Mouse (Mus musculus) liver, embryonic 12.5 days (tissue): ENCODE results near the gene Tnfrsf1b. TPM values are rescaled to one million over a fixed set of nuclear protein-coding genes. Genes with fewer than 3 reads are reported as not detected.
"Not testable (repeated sequence)": the region's sequence is repeated elsewhere in the genome, so short reads cannot be mapped to it uniquely, and the experiment has no call there.

Source experiments
- ATAC-seq: fragments of 200-750 bp; cut with Nextera tagmentation; 2 replicates; pipeline ENCODE4 v1.8.0; 2017; ENCODE audit warnings: moderate number of reproducible peaks, mild to moderate bottlenecking, moderate library complexity
- H3K27ac ChIP-seq: fragments of 300-500 bp; sonication (generic); 2 replicates; pipeline ENCODE4 v1.5.1; 2016; ENCODE audit warnings: mild to moderate bottlenecking
- H3K27me3 ChIP-seq: fragments of 300-500 bp; sonication (generic); replicated peaks from 2 replicates; pipeline ENCODE4 v1.6.1; 2016; ENCODE audit warnings: mild to moderate bottlenecking, moderate library complexity
- H3K36me3 ChIP-seq: fragments of 300-500 bp; sonication (generic); 2 replicates; pipeline ENCODE4 v1.6.1; 2016; ENCODE audit warnings: mild to moderate bottlenecking, moderate library complexity
- H3K4me1 ChIP-seq: fragments of 300-500 bp; sonication (generic); 2 replicates; pipeline ENCODE4 v1.6.1; 2016
- H3K4me2 ChIP-seq: fragments of 300-500 bp; sonication (generic); 2 replicates; pipeline ENCODE4 v1.6.1; 2016; ENCODE audit warnings: mild to moderate bottlenecking, moderate library complexity
- H3K4me3 ChIP-seq: fragments of 300-500 bp; sonication (generic); 2 replicates; pipeline ENCODE4 v1.5.1; 2016; ENCODE audit warnings: mild to moderate bottlenecking, moderate library complexity
- H3K9ac ChIP-seq: fragments of 300-500 bp; sonication (generic); 2 replicates; pipeline ENCODE4 v1.6.1; 2016; ENCODE audit warnings: mild to moderate bottlenecking, moderate library complexity
- H3K9me3 ChIP-seq: fragments of 300-500 bp; sonication (generic); replicated peaks from 2 replicates; pipeline ENCODE4 v1.6.1; 2016; ENCODE audit warnings: mild to moderate bottlenecking, moderate library complexity
- WGBS: fragments of 180-500 bp; shearing (Covaris S2); methylation state at CpG from one replicate; pipeline ENCODE4 v1.1.7; 2016; ENCODE audit not compliant: insufficient replicate concordance; 5-methylcytosine and 5-hydroxymethylcytosine counted together
- polyA plus RNA-seq: library from polyadenylated mRNA; unstranded; fragments of >200 nt; fragmentation: Nextera tagmentation; extraction: Ambion mirVana; gene quantifications from 2 replicates; pipeline ENCODE4 v1.2.1, GENCODE M21; 2016

The Tnfrsf1b gene
- polyA plus RNA-seq, 1 experiment from 2014 or later, result 4.9 TPM

- Histone ChIP-seq H3K4me2 (peak overlapping the region; percentile 93), H3K9ac (no peak overlapping the region), H3K27me3 (no peaks in the 10 kb centered on the region), H3K4me1 (peaks cover 76% of the 10 kb centered on the region), H3K27ac (no peak overlapping the region), H3K9me3 (no peaks in the 10 kb centered on the region), H3K36me3 (peaks cover 11% of the 10 kb centered on the region), H3K4me3 (peak overlapping the region; percentile 88)
- ATAC-seq, result no peak
- 20% methylated on average over 5 of the region's 5 CpGs for WGBS
Measured at GRCm38 (mm10) chr4:145195172-145195571, 51.5 kb downstream of the Tnfrsf1b start.

- Histone ChIP-seq H3K4me1 (peaks cover 71% of the 10 kb centered on the region), H3K27me3 (no peaks in the 10 kb centered on the region), H3K36me3 (peaks cover 16% of the 10 kb centered on the region), H3K27ac (peak within 1 kb of the TSS; percentile 81), H3K4me2 (peak within 1 kb of the TSS; percentile 93), H3K9me3 (no peaks in the 10 kb centered on the region), H3K9ac (peak within 1 kb of the TSS; percentile 95), H3K4me3 (peak within 1 kb of the TSS; percentile 88)
- peak; percentile 89 for ATAC-seq
- under 1% methylated on average over 48 of the region's 53 CpGs for WGBS
Measured at GRCm38 (mm10) chr4:145194559-145195162, 52.0 kb downstream of the Tnfrsf1b start, which contains the start of gene Vps13d. TSS of gene Vps13d (minus strand) at chr4:145195005.

- Histone ChIP-seq H3K9me3 (no peaks in the 10 kb centered on the region), H3K4me2 (peak overlapping the region; percentile 93), H3K4me3 (peak overlapping the region; percentile 88), H3K36me3 (peaks cover 22% of the 10 kb centered on the region), H3K9ac (peak overlapping the region; percentile 95), H3K27me3 (no peaks in the 10 kb centered on the region), H3K27ac (peak overlapping the region; percentile 81), H3K4me1 (peaks cover 65% of the 10 kb centered on the region)
- peak; percentile 47 for ATAC-seq
- 2% methylated on average over 10 of the region's 10 CpGs for WGBS
Measured at GRCm38 (mm10) chr4:145193991-145194511, 52.6 kb downstream of the Tnfrsf1b start.

GRCm38 (mm10) chr4:145193406-145193805 is 53.3 kb downstream of the Tnfrsf1b start:
- no peaks in the 10 kb centered on the region for H3K9me3 ChIP-seq
- ATAC-seq, result no peak
- peaks cover 28% of the 10 kb centered on the region for H3K36me3 ChIP-seq
- H3K9ac ChIP-seq, result peak overlapping the region; percentile 95
- peaks cover 58% of the 10 kb centered on the region for H3K4me1 ChIP-seq
- H3K4me2 ChIP-seq, result peak overlapping the region; percentile 93
- no peaks in the 10 kb centered on the region for H3K27me3 ChIP-seq
- H3K27ac ChIP-seq, result peak overlapping the region; percentile 81; the same call in 1 of the 2 replicates
- peak overlapping the region; percentile 88 for H3K4me3 ChIP-seq
- 46% methylated on average over 3 of the region's 3 CpGs for WGBS

GRCm38 (mm10) chr4:145192686-145193085 is 54.0 kb downstream of the Tnfrsf1b start:
- no peak overlapping the region; the same call in 1 of the 2 replicates for H3K9ac ChIP-seq
- H3K4me2 ChIP-seq, result peak overlapping the region; percentile 93
- no peaks in the 10 kb centered on the region for H3K27me3 ChIP-seq
- H3K27ac ChIP-seq, result no peak overlapping the region; the same call in 1 of the 2 replicates
- no peak overlapping the region for H3K4me3 ChIP-seq
- peaks cover 29% of the 10 kb centered on the region for H3K36me3 ChIP-seq
- ATAC-seq, result no peak
- H3K9me3 ChIP-seq, result no peaks in the 10 kb centered on the region
- H3K4me1 ChIP-seq, result peaks cover 53% of the 10 kb centered on the region

GRCm38 (mm10) chr4:145188561-145188960 is 58.1 kb downstream of the Tnfrsf1b start:
- H3K27ac ChIP-seq, result no peak overlapping the region
- no peaks in the 10 kb centered on the region for H3K27me3 ChIP-seq
- peaks cover 62% of the 10 kb centered on the region for H3K36me3 ChIP-seq
- no peak overlapping the region for H3K9ac ChIP-seq
- no peak overlapping the region for H3K4me3 ChIP-seq
- H3K9me3 ChIP-seq, result no peaks in the 10 kb centered on the region
- no peak overlapping the region for H3K4me2 ChIP-seq
- H3K4me1 ChIP-seq, result peaks cover 23% of the 10 kb centered on the region
- ATAC-seq, result no peak

- H3K27me3 ChIP-seq, result no peaks in the 10 kb centered on the region
- peaks cover 66% of the 10 kb centered on the region for H3K36me3 ChIP-seq
- WGBS, result 77% methylated on average over 2 of the region's 2 CpGs
- H3K4me3 ChIP-seq, result no peak overlapping the region
- peak; percentile 19; the same call in 1 of the 2 replicates for ATAC-seq
- no peak overlapping the region for H3K4me2 ChIP-seq
- H3K27ac ChIP-seq, result no peak overlapping the region
- no peaks in the 10 kb centered on the region for H3K9me3 ChIP-seq
- H3K9ac ChIP-seq, result no peak overlapping the region
- H3K4me1 ChIP-seq, result peaks cover 14% of the 10 kb centered on the region
Measured at GRCm38 (mm10) chr4:145187619-145188018, 59.1 kb downstream of the Tnfrsf1b start.

GRCm38 (mm10) chr4:145178918-145179549 is 67.6 kb downstream of the Tnfrsf1b start:
- Histone ChIP-seq H3K27me3 (no peaks in the 10 kb centered on the region), H3K9me3 (no peaks in the 10 kb centered on the region), H3K4me2 (no peak overlapping the region), H3K9ac (no peak overlapping the region), H3K36me3 (peaks cover 83% of the 10 kb centered on the region), H3K4me3 (no peak overlapping the region), H3K27ac (no peak overlapping the region), H3K4me1 (no peaks in the 10 kb centered on the region)
- ATAC-seq, result no peak
- WGBS, result 90% methylated on average over 5 of the region's 5 CpGs

- H3K9me3 ChIP-seq, H3K9ac ChIP-seq, H3K27ac ChIP-seq, H3K27me3 ChIP-seq, ATAC-seq, H3K4me2 ChIP-seq, H3K4me1 ChIP-seq, H3K4me3 ChIP-seq: not testable (repeated sequence)
- WGBS, result 91% methylated on average over 3 of the region's 3 CpGs
- H3K36me3 ChIP-seq, result peaks cover 95% of the 10 kb centered on the region
Measured at GRCm38 (mm10) chr4:145165542-145165941, 81.1 kb downstream of the Tnfrsf1b start.

GRCm38 (mm10) chr4:145164111-145164510 is 82.6 kb downstream of the Tnfrsf1b start:
- Histone ChIP-seq H3K9ac (no peak overlapping the region), H3K4me1 (no peaks in the 10 kb centered on the region), H3K36me3 (peaks cover 95% of the 10 kb centered on the region), H3K9me3 (no peaks in the 10 kb centered on the region), H3K27ac (no peak overlapping the region), H3K27me3 (no peaks in the 10 kb centered on the region), H3K4me3 (no peak overlapping the region), H3K4me2 (no peak overlapping the region)
- WGBS, result 93% methylated on average over 4 of the region's 4 CpGs
- ATAC-seq, result no peak
